Mouse (Mus musculus) gastrocnemius, postnatal 36 days (tissue): ENCODE measurements at regions not wholly inside any gene's neighbourhood (a gene's known extent, or its start where the extent isn't known, plus 50 kb on each side); places are given as distances from the start of the nearest gene placed in this dataset.
A peak's percentile ranks its signal among the peaks of the same experiment; 100 is the strongest.

Source experiments
- DNase-seq, 2 experiments: peaks; one replicate each; pipeline ENCODE4 v3.0.0; 2022
- intact Hi-C: fragments of 180-260 bp; cut with DNase I; formaldehyde crosslinking; loops from one replicate; pipeline ENCODE4 v1.15.1; 2025

GRCm38 (mm10) chr2:84161742-84162141 lies 171.4 kb downstream of the Gm13691 start:
- DNase-seq: no peak
- intact Hi-C loops: no loop called here

GRCm38 (mm10) chr2:84173450-84173849 lies 183.1 kb downstream of the Gm13691 start:
- no peak for DNase-seq
- intact Hi-C loops: no loop called here

DNA sequence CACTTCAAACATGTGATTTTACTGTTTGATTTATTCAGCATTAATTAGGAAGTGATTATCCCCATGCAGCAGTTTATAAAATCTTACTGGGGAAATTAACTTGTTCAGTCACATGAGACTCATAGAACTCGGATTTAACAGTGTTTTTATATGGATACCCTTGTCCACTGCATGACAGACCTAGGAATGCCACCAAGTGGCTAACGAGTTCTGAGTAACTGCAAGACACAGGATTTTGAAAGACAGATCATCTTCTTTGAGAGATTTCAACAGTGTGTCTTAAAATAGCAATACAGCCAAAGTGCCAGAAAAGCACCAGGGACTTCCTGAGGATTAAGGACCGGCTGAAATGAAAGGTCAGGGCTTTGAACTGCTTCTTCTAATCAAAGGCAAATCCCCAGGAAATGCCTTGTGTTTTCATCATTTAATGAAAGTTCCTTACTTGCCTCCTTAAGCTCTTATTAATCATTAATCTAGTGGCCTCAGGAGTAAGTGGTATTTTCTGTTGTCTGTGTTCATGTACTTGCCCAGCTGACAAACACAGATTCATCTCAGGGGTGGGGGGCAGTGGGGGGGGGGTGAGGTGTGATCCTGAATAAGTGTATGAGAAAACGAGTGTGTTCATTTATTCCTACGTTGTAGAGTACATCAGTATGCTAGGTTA lies 193.4 kb downstream of the Gm13691 start:
- DNase-seq: no peak
- intact Hi-C loops: no loop called here

DNA sequence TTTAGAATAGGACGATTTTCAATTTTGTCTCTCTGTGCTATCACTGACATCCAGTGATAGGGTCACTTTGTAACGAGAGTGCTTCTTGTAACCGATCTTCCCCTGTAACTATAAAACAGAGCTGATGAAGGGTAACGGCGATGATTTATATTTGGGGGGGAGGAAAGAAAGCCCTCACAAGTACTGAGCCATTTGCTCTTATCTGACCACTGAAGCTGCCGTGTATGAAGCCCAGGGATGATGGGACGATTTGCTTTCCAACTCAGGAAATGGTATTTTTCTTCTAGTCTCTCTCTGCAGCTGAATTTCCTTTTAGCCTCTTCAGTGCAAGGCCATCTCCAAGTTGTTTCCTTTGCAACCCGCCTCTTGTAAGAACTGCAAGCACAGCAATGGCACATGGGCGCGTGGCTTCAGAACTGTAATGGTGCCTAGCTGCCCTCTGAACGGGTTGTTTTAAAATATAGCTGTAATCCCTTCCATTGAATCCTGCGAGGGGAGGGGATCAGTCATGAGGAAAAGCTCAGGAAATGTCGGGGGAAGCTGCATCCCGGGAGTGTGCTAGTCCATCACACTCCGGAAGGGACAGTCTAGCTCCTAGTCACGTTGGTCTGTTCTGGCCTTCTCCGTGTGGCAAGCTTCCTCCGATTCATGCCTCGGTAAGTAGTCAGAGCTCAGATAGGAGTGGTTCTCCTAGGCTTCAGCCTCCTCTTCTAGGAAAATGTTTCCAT lies 194.1 kb downstream of the Gm13691 start:
- intact Hi-C loops: no loop called here
- peak in 1 of 2 experiments; percentile 17 for DNase-seq

- intact Hi-C loops: no loop called here
- DNase-seq: no peak
Observed at GRCm38 (mm10) chr2:84185016-84185330, 194.6 kb downstream of the Gm13691 start.

GRCm38 (mm10) chr2:84186126-84186701 lies 195.9 kb downstream of the Gm13691 start:
- intact Hi-C loops: no loop called here

DNA sequence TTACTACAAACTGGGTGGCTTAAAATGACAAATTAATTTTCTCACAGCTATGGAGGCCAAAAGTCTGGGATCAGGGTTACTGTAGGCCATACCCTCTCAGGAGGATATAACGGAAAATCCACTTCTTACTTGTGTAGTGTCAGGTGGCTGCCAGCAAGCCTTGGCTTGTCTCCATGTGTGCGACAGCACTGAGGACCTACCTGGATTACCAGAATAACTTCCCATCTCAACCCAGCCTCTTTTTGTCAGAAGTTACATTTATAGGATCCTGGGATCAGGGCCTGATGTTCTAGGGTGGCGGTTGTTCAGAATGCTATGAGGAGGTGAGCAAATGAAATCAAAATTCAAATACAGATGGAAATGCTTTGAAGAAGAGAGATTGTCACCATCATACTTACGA lies 197.1 kb downstream of the Gm13691 start:
- intact Hi-C loops: no loop called here
- DNase-seq: no peak

More at GRCm38 (mm10) chr2:84186126-84186701, 195.9 kb downstream of the Gm13691 start:
- DNase-seq: peak; percentile 38 to 52

GRCm38 (mm10) chr2:84189302-84189701 lies 198.9 kb downstream of the Gm13691 start:
- no peak for DNase-seq
- intact Hi-C loops: no loop called here

DNA sequence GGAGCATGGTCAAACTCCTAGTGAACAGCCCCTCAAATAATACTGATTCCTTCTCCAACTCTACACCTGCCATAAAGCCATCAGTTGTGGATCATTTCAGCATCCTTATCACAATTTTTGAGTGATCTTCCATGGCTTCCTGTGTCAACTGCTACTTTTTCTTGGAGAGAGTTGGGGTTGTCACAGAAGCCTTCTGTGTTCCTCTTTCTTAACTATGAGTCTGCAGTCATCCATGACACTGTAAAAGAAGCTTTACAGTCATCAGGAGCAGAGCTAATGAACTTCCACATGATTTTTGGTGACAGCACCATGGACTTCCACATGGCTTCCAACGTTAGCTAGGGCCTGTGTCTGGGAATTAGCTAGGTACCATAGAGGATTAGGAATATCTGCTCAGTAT lies 208.1 kb downstream of the Calcrl start:
- no peak for DNase-seq
- intact Hi-C loops: no loop called here

DNA sequence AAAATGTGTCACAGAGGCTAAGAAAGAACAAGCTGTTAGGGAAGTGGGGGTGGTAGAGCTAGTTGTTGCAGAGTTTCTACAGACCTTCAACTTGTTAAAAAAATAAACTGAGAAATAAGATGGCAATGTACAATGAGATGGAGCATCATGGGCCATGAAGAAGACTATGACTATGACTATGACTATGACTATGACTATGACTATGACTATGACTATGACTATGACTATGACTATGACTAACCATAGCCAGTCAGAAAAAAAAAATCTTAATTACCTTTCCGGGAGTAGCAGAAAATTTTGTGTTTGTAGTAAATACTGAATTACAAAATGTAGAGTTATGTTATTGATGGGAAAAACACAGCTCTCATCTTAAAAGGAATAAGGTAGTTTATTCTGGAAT lies 203.2 kb downstream of the Calcrl start:
- intact Hi-C loops: no loop called here
- no peak for DNase-seq

DNA sequence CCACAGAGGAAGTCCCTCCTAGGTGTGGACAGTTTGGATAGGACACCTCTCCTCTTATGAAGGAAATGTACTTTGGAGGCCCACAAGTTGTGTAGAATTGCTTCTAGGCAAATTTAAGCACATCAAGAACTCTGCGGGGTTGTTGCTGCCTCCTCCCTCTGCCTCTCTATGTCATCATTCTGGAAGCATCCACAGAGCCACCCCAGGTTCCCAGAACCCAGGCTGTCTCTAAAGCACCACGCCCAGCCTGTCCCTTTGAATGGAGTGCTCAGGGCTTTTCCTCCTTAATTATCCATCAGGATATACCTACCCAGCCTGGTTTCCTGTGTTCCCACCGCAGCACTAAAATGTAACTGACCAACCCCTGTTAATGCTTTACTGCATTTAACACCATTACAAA lies 195.4 kb downstream of the Calcrl start:
- DNase-seq: no peak

DNA sequence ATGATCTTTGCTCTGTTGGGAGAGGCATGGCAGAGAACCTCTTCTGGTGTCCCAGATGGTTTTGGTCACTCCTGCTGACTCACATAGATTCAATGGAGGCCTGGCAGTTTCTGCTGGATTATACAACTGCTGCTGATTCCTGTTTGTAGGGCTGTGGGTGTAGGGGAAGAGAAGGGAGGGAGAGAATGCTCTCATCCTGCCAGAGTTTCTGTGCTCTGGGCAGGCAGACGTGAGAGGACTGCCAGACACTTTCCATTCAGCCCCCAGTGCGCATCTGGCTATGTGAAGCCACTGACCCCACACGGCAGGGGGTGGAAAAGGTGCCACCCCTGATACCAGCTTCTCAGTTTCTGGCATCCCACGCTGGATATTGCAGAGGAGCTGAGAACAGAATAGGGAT lies 189.6 kb downstream of the Calcrl start:
- DNase-seq: no peak

More for the DNA sequence above, 195.4 kb downstream of the Calcrl start:
- intact Hi-C loops: no loop called here

GRCm38 (mm10) chr2:84241244-84241643 lies 184.0 kb downstream of the Calcrl start:
- DNase-seq: no peak
- intact Hi-C loops: no loop called here

More for the DNA sequence above, 189.6 kb downstream of the Calcrl start:
- intact Hi-C loops: no loop called here

GRCm38 (mm10) chr2:84241986-84242385 lies 183.2 kb downstream of the Calcrl start:
- intact Hi-C loops: no loop called here
- no peak for DNase-seq

DNA sequence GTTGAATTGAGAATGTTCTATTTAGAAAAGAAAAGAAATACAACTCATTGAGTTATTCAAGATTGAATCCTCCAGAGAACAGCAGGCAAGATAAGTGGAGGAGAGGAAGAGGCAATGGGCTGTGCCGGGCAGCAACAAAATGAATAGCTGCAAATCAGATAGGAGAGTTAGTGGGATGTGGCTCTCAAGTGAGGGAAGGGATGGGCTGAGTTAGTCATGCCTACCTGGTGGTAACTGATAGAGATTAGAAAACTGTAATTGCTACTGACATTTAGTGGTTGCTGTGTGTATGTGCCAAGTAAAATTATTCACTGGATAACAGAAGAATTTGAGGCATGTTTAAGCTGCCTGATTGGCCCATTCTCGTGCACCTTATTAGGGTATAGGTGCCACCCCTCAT lies 179.3 kb downstream of the Calcrl start:
- no peak for DNase-seq
- intact Hi-C loops: no loop called here

- intact Hi-C loops: no loop called here
- DNase-seq: no peak
Observed at GRCm38 (mm10) chr2:84246562-84246961, 178.6 kb downstream of the Calcrl start.

DNA sequence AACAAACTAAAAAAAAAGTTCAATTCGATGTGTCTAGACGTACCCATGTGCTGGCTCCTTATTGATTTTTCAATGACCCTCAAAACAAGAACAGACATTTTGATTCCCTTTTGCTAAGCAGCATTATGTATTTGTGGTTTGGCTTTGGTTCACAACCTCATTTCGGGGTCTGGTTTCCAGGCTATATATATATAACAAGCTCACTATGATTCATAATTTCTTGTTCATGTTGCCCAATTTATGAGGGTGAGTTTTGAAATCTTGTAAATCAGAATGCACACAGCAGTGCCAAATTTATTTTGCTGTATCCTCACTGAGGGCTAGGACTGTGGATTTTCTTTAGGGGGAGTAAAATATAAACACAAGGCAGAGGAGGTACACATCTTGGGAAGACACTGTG lies 177.0 kb downstream of the Calcrl start:
- intact Hi-C loops: no loop called here
- DNase-seq: no peak

DNA sequence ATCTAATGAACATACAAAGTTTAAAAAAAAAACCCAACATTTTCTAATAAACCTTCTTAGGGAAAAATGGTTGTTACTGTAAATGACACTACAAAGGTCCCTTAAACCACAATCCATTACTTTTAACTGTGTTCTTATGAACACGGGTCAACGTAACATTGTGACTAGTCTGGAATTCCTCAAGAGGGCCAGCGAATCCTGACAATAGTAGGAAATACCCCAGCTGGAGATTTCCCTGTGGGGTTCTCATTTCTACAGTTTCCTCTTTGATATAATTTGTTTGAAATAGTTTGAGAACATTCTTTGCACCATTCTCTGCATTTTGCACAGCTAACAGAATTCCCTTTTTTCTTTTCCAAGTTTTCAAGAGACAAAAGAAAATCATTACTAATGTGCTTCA lies 175.3 kb downstream of the Calcrl start:
- intact Hi-C loops: no loop called here
- no peak for DNase-seq

DNA sequence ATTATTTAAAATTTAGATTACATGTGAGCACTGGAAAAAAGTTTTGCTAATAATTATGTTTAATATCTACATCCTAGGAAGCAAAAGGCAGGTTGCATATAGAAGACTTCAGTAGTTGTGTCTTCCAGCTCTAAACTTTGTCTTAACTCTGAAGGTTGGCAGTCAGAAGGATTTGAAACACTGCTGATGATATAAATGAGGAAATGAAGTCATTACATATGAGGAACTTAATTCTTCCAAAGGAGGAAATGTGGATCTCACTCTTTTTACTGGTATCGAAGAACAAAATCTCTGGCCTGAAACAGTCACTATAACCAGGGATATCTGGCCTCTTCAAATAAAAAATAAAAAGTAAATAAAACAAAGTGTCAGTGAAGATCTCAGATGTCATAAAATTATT lies 173.1 kb downstream of the Calcrl start:
- DNase-seq: no peak
- intact Hi-C loops: no loop called here

GRCm38 (mm10) chr2:84258339-84259006 lies 166.7 kb downstream of the Calcrl start:
- intact Hi-C loops: no loop called here
- DNase-seq: no peak

GRCm38 (mm10) chr2:84259222-84259621 lies 166.0 kb downstream of the Calcrl start:
- no peak for DNase-seq
- intact Hi-C loops: no loop called here

- intact Hi-C loops: no loop called here
- DNase-seq: no peak
Observed at GRCm38 (mm10) chr2:84260701-84261100, 164.5 kb downstream of the Calcrl start.
